Comparison of ENCODE assay signal across 8 mouse cellular contexts in genomic region chr4:82536435-82537278, GRCm38 (mm10).
A peak's percentile ranks its signal among the peaks of the same experiment; 100 is the strongest.
DNase-seq lines count a peak whose midpoint lies in the region; ATAC-seq and TF ChIP-seq lines count a peak whose summit lies in the region.

No protein-coding gene starts in this region.

- H3K27me3 ChIP-seq in forebrain, embryonic 11.5 days (ENCODE audit: control insufficient read depth, insufficient read depth, low read length) = peaks cover 33% of the 10 kb centered on the region
- H3K27me3 ChIP-seq in hindbrain, embryonic 16.5 days (replicated peaks; ENCODE audit: control insufficient read depth, insufficient read depth, low read length) = peaks cover 3% of the 10 kb centered on the region; the same call in 1 of the 2 replicates
- H3K27me3 ChIP-seq in liver, postnatal 0 days (ENCODE audit: insufficient read depth, low read length) = peaks cover 13% of the 10 kb centered on the region; the same call in 1 of the 2 replicates

- peak overlapping the region; percentile 68 for H3K4me2 ChIP-seq in forebrain, embryonic 11.5 days (ENCODE audit: low read depth, low read length, severe bottlenecking)
- peak overlapping the region; percentile 57 for H3K4me2 ChIP-seq in hindbrain, embryonic 16.5 days (ENCODE audit: low read length)
- peak overlapping the region; percentile 68 for H3K4me2 ChIP-seq in liver, postnatal 0 days (ENCODE audit: low read depth, low read length)

- H3K9ac ChIP-seq in forebrain, embryonic 11.5 days (ENCODE audit: low read length) = peak overlapping the region; percentile 57
- H3K9ac ChIP-seq in hindbrain, embryonic 16.5 days (ENCODE audit: low read depth, low read length) = peak overlapping the region; percentile 61
- peak overlapping the region; percentile 44; the same call in 1 of the 2 replicates for H3K9ac ChIP-seq in liver, postnatal 0 days (replicated peaks)

- 2% methylated on average over 36 of the region's 36 CpGs for WGBS in forebrain, embryonic 11.5 days
- 7% methylated on average over 36 of the region's 36 CpGs for WGBS in hindbrain, embryonic 16.5 days
- WGBS in liver, postnatal 0 days (ENCODE audit: insufficient replicate concordance) = 12% methylated on average over 36 of the region's 36 CpGs

- no peak for TF ChIP-seq CTCF in liver, postnatal 0 days (IDR thresholded peaks at IDR 0.05; ENCODE audit: low read depth)

- H3K36me3 ChIP-seq in forebrain, embryonic 11.5 days (ENCODE audit: control insufficient read depth, insufficient read depth, low read length) = no peaks in the 10 kb centered on the region
- no peaks in the 10 kb centered on the region for H3K36me3 ChIP-seq in hindbrain, embryonic 16.5 days (ENCODE audit: control insufficient read depth, insufficient read depth, low read length)
- H3K36me3 ChIP-seq in liver, postnatal 0 days (replicated peaks; ENCODE audit: insufficient read depth, low read length) = no peaks in the 10 kb centered on the region

- peaks cover 28% of the 10 kb centered on the region for H3K4me1 ChIP-seq in forebrain, embryonic 11.5 days (replicated peaks; ENCODE audit: control insufficient read depth, insufficient read depth, low read length)
- H3K4me1 ChIP-seq in hindbrain, embryonic 16.5 days (ENCODE audit: control insufficient read depth, insufficient read depth, low read depth, low read length) = peaks cover 19% of the 10 kb centered on the region
- H3K4me1 ChIP-seq in liver, postnatal 0 days (ENCODE audit: insufficient read depth) = peaks cover 12% of the 10 kb centered on the region; the same call in 1 of the 2 replicates

- H3K4me3 ChIP-seq in forebrain, embryonic 11.5 days (ENCODE audit: low read depth, low read length) = peak overlapping the region; percentile 30
- H3K4me3 ChIP-seq in hindbrain, embryonic 16.5 days (ENCODE audit: low read length) = peak overlapping the region; percentile 39
- H3K4me3 ChIP-seq in liver, postnatal 0 days (ENCODE audit: low read depth, low read length) = peak overlapping the region; percentile 38

- ATAC-seq in frontal cortex, adult (ENCODE audit: low TSS enrichment) = 0 out of 2 replicates have a peak, but pooled peaks have one; percentile 22
- ATAC-seq in forebrain, embryonic 11.5 days (replicated peaks; ENCODE audit: low FRiP score) = no peak
- no peak for ATAC-seq in hindbrain, embryonic 16.5 days
- ATAC-seq in liver, postnatal 0 days = no peak
- no peak for ATAC-seq in monocyte, adult 5-6 weeks (replicated peaks; ENCODE audit: insufficient number of reproducible peaks, low FRiP score, low TSS enrichment, poor library complexity, severe bottlenecking)

- TF ChIP-seq EP300 in liver, postnatal 0 days (IDR thresholded peaks at IDR 0.05; ENCODE audit: low read depth) = no peak

- no peaks in the 10 kb centered on the region for H3K9me3 ChIP-seq in forebrain, embryonic 11.5 days (ENCODE audit: control insufficient read depth, low read length)
- no peaks in the 10 kb centered on the region for H3K9me3 ChIP-seq in hindbrain, embryonic 16.5 days (ENCODE audit: control insufficient read depth, low read length)
- no peaks in the 10 kb centered on the region for H3K9me3 ChIP-seq in liver, postnatal 0 days (ENCODE audit: low read length)

- DNase-seq in frontal cortex, postnatal 25 days (ENCODE audit: low spot score in 2 of 2) = no peak
- peak; percentile 46 for DNase-seq in Muller cell, postnatal 12 days (ENCODE audit: inconsistent ontology term)
- peak; percentile 61 for DNase-seq in forebrain, embryonic 11.5 days (ENCODE audit: low spot score)
- no peak for DNase-seq in liver, postnatal 0 days
- DNase-seq in spleen, postnatal 36 days (ENCODE audit: low spot score in 2 of 2) = no peak

- H3K27ac ChIP-seq in forebrain, embryonic 11.5 days (ENCODE audit: low read depth, low read length) = no peak overlapping the region
- peak overlapping the region; percentile 64 for H3K27ac ChIP-seq in hindbrain, embryonic 16.5 days (ENCODE audit: low read depth, low read length)
- no peak overlapping the region for H3K27ac ChIP-seq in liver, postnatal 0 days (ENCODE audit: low read depth)

Comparison
In these comparisons a context has a peak if more than half of its experiments do, and no peak if none do; other contexts are left out.
1. DNase-seq: peak in Muller cell, postnatal 12 days (single experiment) and forebrain, embryonic 11.5 days (single experiment); none in frontal cortex, postnatal 25 days (0 of 2), liver, postnatal 0 days (single experiment) and spleen, postnatal 36 days (0 of 2).
2. Peak in every context shown above with its lines, with median percentiles within 50 percentile points of each other: H3K4me2 ChIP-seq, H3K4me3 ChIP-seq and H3K9ac ChIP-seq.